Mouse (Mus musculus): ENCODE results near the gene Ifitm2. TPM values are rescaled to one million over a fixed set of nuclear protein-coding genes. Genes with fewer than 3 reads are reported as not detected.

Gene Ifitm2
- polyA plus RNA-seq (2015; fragmentation: Nextera tagmentation; extraction: Ambion mirVana): 126 and 142 TPM in 2 replicates

DNA sequence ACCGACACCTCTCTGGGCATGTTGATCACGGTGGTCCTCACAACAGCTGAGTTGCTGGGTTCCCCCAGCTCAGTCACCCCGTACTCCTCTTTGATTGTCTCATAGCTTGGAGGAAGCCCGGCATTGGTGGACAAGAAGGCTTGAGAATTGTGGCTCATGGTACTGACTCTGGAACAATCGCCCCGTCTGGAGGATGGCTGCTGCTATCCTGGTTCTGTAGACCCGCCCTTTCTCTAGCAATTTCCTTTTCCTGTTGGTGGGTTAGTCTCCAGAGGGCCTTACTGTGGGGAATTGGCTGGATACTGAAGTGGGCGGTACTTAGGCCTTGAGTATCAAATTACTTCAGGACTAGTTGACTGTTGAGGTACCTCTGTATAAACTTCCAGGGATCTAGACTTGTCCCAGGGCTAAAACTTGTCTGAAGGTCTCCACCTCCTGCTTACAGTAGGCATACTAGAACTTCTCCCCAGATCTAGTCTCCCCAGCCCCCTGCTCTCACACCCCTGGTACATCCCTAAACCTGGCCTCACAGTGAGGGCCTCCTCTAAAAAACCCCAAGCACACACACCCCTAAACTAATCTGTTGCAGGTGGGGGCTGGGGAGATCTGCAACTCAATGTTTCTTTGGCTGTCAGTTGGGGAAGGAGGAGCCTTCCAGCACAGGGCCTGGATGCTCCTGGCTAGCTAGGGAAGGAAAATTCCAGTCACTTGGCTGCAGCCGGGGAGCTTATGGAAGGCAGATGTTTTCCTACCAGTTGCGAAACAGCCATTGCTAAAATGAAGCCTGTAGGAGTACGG is at the start of gene Ifitm2, which contains the start of gene Gm45717:
Ifitm2 (minus strand) TSS at position 230 of the 798 bp plus-strand sequence.
Gm45717 (minus strand) TSS at position 180 of the 798 bp plus-strand sequence.
- Histone ChIP-seq H3K4me1 (peaks cover 12% of the 10 kb centered on the region), H3K36me3 (no peaks in the 10 kb centered on the region), H3K4me3 (peak within 1 kb of the TSS; percentile 33), H3K4me2 (replicated peaks) (peak within 1 kb of the TSS; percentile 38), H3K9ac (replicated peaks) (peak within 1 kb of the TSS; percentile 16), H3K27ac (replicated peaks) (no peak within 1 kb of the TSS), H3K27me3 (no peaks in the 10 kb centered on the region), H3K9me3 (no peaks in the 10 kb centered on the region)
- peak; percentile 53; the same call in 1 of the 2 replicates for ATAC-seq (replicated peaks)
- whole genome bisulfite sequencing: 29% methylated on average over 11 of the region's 11 CpGs

DNA sequence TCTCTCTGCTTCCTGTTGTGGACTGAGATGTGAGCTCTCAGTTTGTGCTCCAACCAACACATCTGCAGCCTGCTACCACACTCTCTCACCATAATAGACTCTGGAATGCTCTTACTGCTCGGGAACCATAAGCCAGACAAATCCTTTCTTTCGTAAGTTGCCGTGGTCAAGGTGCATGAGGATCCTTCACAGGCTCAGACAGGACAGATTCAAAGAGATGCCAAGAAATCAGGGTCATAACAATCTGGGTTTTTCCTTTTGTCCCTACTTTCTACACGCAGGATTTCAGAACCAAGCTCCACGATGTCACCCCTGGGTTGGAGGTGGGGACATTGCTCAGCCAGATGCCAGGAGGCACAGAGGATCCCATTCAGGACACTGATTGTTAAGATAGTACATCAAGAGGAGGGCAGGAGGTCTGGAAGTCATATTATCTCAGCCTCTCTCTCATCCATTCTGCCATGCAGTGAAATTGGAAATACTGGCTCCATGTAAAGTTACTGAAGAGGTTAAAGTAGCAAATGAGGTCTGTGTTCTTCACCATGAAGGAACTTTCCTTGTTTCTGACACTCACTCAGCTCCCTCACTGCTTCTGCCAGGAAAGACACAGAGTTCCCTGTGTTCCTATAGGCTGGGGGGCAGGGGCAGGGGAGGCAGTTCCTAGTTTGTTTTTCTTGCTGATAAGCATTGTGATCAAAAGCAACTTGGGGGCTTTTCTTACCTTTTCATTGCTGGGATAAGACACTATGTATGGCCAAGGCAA is 47.6 kb upstream of the Ifitm2 start:
- Histone ChIP-seq H3K9ac (replicated peaks) (no peak overlapping the region), H3K27ac (replicated peaks) (no peak overlapping the region), H3K4me2 (replicated peaks) (no peak overlapping the region), H3K9me3 (no peaks in the 10 kb centered on the region), H3K36me3 (no peaks in the 10 kb centered on the region), H3K27me3 (no peaks in the 10 kb centered on the region), H3K4me3 (no peak overlapping the region), H3K4me1 (no peaks in the 10 kb centered on the region)
- WGBS: 86% methylated on average over 5 of the region's 5 CpGs
- ATAC-seq (replicated peaks): no peak

DNA sequence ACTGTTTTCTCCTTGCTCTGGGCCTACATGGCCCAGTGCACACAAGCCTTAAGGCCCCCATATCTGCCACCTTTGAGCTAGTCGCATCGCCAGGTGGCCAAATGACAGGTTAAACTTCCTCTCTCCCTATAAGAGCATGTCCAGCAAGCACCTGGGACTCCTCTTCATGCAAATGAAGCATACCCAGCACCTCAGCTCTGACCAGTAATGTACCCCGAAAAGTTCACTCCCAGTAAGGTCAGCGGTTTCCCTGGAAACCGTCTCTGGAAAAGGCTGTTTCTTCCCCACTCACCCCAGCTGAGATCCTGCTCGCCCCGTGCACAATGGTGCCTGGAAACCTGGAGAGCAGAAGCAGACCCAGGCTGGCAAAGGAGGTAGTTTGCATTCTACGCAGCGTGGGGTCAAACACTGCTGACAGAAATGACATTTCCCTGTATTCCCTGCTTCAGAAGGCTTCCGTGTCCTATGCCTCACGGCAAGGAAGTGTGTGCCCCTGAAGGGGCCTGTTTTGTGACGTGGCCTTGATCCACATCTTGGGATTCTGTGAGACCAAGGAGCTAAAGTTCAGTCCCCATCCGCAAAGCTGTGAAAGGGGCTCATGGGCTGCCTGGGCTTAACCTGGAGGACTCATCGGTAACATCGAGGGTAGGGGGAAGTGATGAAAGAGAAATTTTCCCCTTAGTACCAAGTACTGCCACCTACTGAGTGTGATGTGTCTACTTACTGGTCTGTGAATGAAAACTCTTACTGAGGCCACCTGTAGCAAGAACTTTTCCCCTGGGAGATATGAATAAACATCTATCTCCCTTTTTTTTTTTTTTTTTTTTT is 45.3 kb upstream of the Ifitm2 start:
- ATAC-seq (replicated peaks): no peak
- Histone ChIP-seq H3K9me3 (no peaks in the 10 kb centered on the region), H3K4me3 (no peak overlapping the region), H3K4me1 (no peaks in the 10 kb centered on the region), H3K9ac (replicated peaks) (no peak overlapping the region), H3K36me3 (no peaks in the 10 kb centered on the region), H3K27me3 (no peaks in the 10 kb centered on the region), H3K27ac (replicated peaks) (no peak overlapping the region), H3K4me2 (replicated peaks) (no peak overlapping the region)
- WGBS: 80% methylated on average over 15 of the region's 15 CpGs

DNA sequence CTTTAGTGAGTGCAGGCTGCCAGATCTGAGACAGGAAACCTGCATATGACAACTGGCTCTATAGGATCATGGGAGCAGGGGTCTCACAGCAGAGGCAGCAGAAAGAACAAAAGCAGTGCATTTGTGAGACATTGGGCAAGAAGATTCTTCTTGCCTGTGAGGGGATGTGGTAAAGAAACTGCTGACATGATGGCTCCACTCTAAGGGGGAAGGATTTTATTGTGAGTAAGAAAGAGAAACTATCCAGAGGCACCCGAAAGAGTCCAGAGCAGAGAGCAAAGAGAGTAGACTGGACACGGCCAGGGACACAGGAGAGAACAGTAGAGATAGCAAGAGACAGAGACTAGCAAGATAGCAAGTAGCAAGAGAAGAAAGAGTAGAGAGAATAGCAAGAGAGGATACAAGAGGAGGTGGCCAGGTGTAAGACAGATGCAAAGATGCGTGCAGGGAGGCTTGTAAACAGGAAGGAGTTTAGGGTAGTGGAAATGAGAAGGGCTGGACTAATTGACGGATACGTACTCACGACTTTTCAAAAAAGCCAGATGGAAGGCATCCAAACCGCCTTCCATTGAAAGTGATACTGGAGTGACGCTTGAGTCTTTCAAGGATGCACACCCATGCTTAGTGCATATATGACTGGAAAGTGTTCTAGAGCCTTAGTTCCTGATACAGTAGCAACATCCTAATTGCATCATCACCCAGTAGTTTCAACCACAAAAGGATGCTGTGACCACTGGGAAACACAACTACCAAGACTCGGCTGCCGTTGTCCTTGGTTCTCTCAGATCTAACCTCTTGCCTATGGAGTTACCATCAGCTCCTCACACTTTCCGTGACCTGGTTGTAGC is 43.3 kb upstream of the Ifitm2 start:
- no peak overlapping the region for H3K27ac ChIP-seq (replicated peaks)
- 87% methylated on average over 11 of the region's 11 CpGs for WGBS
- no peak overlapping the region for H3K9ac ChIP-seq (replicated peaks)
- no peak overlapping the region for H3K4me2 ChIP-seq (replicated peaks)
- no peaks in the 10 kb centered on the region for H3K9me3 ChIP-seq
- no peak overlapping the region for H3K4me3 ChIP-seq
- no peaks in the 10 kb centered on the region for H3K36me3 ChIP-seq
- ATAC-seq (replicated peaks): no peak
- no peaks in the 10 kb centered on the region for H3K4me1 ChIP-seq
- H3K27me3 ChIP-seq: no peaks in the 10 kb centered on the region

DNA sequence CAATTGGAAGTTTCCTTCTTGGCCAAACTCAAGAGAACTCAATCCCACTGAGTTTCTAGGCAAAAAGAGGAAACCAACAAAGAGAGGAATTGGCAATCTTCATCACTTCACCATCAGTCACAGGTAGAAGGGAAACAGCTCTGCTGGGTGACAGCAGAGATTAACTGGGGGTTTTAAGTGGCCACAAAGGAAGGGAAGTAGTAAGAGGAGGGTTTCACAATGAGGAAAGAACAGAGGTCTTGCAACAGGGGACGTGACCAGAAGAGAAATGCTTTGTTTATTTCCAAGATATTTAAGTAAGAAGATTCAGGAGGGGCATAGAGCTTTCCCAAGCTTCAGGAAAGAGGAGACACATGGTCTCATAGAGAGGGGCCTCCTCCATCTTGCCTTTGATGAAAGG is 42.0 kb upstream of the Ifitm2 start:
- Histone ChIP-seq H3K4me3 (no peak overlapping the region), H3K27me3 (no peaks in the 10 kb centered on the region), H3K4me1 (no peaks in the 10 kb centered on the region), H3K9me3 (no peaks in the 10 kb centered on the region), H3K4me2 (replicated peaks) (no peak overlapping the region), H3K36me3 (no peaks in the 10 kb centered on the region), H3K27ac (replicated peaks) (no peak overlapping the region), H3K9ac (replicated peaks) (no peak overlapping the region)
- no peak for ATAC-seq (replicated peaks)
- 59% methylated on average over 1 of the region's 1 CpGs for WGBS

DNA sequence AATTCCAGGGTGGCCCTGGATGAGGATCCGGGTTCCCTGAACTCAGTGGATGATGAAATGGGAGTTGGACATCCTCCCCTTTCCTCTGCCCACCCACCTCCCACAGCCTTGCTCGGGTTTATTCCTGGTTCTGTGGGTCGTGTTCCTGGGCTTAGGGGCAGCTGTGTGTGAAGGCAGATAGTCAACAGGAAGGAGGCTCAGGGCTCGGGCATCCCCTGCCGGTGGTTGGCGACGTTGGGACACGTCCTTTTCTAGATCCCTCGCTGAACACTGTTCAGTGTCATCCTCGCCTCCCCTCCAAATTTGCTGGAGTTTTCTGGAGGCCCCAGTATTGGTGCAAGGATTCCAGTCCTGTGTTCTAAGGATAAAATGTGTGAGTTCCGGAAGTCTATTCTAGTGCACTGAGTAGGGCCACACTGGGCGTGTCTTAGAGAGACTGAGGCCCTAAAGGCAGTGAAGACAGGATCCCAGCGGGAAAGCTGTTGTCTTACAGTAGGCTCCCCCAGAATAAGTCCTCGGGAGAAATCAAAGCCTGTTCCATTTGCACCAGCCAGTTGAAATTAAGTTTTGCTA is 35.4 kb upstream of the Ifitm2 start:
- no peak overlapping the region for H3K4me2 ChIP-seq (replicated peaks)
- no peaks in the 10 kb centered on the region for H3K4me1 ChIP-seq
- H3K36me3 ChIP-seq: no peaks in the 10 kb centered on the region
- WGBS: 91% methylated on average over 14 of the region's 14 CpGs
- no peaks in the 10 kb centered on the region for H3K9me3 ChIP-seq
- ATAC-seq (replicated peaks): no peak
- H3K9ac ChIP-seq (replicated peaks): no peak overlapping the region
- H3K27ac ChIP-seq (replicated peaks): no peak overlapping the region
- no peak overlapping the region for H3K4me3 ChIP-seq
- H3K27me3 ChIP-seq: no peaks in the 10 kb centered on the region

DNA sequence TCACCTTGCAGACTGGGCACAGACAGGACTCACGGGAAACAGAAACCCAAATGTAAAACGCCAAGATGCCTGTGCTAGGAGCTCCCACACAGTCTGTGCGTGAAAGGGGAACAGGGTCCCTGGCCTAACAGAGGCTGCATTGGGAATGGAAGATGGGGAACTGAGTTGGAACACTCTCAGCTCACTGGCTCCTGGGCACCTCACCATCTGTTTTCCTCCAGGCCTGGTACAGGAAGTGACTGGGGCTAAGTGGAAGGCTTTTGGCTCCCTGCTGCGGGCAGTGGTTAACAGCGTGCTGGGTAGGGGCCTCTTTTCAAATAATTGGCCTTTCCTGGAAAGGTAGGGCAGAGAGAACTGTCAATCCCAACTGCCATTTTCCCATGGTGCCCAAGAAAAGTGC is 34.8 kb upstream of the Ifitm2 start:
- Histone ChIP-seq H3K27ac (replicated peaks) (no peak overlapping the region), H3K4me1 (no peaks in the 10 kb centered on the region), H3K9me3 (no peaks in the 10 kb centered on the region), H3K9ac (replicated peaks) (no peak overlapping the region), H3K36me3 (no peaks in the 10 kb centered on the region), H3K4me2 (replicated peaks) (no peak overlapping the region), H3K4me3 (no peak overlapping the region), H3K27me3 (no peaks in the 10 kb centered on the region)
- 72% methylated on average over 5 of the region's 5 CpGs for WGBS
- no peak for ATAC-seq (replicated peaks)

DNA sequence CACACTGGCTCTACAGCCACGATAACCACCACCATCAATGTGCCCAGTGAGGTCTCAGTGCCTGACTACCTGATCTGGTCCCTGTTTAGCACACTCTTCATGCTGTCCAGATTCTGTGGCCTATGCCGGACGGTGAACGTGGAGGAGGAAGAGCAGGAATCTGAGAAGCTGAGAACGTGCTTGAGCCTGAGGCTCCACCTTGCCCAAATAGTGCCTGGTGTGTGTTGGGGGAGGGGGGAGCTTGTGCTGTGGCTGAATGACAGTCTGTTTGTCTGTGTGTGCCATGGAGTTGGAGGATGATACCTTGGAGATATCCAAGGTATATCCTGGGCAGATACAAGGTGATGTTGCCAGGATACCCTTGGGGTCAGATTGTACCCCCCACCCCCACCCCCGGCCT is 34.4 kb upstream of the Ifitm2 start:
- no peak overlapping the region for H3K9ac ChIP-seq (replicated peaks)
- H3K27ac ChIP-seq (replicated peaks): no peak overlapping the region
- no peak overlapping the region for H3K4me2 ChIP-seq (replicated peaks)
- H3K4me3 ChIP-seq: no peak overlapping the region
- no peaks in the 10 kb centered on the region for H3K9me3 ChIP-seq
- 77% methylated on average over 6 of the region's 6 CpGs for WGBS
- ATAC-seq (replicated peaks): no peak
- no peaks in the 10 kb centered on the region for H3K4me1 ChIP-seq
- no peaks in the 10 kb centered on the region for H3K27me3 ChIP-seq
- H3K36me3 ChIP-seq: no peaks in the 10 kb centered on the region

DNA sequence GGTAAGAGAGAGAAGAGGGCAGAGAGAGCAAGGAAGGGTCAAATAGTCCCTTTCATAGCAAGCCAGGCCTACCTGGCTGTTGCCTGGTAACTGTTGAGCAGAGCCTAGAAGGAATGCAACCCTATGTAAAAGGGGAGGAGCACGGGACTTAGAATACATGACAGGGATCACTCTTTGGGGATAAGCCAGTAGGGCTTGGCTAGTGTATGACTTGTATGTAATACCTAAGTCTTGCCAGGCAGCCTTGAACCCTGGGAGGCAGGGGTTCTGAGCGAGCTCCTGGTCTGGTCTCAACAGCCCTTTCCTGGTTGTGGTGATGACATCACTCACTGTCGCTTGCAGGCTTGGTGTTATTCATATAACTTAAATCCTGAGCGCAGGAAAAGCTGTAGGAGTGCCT is 33.2 kb upstream of the Ifitm2 start:
- no peaks in the 10 kb centered on the region for H3K9me3 ChIP-seq
- H3K27me3 ChIP-seq: no peaks in the 10 kb centered on the region
- no peak overlapping the region for H3K4me2 ChIP-seq (replicated peaks)
- no peaks in the 10 kb centered on the region for H3K4me1 ChIP-seq
- WGBS: 80% methylated on average over 4 of the region's 4 CpGs
- no peaks in the 10 kb centered on the region for H3K36me3 ChIP-seq
- no peak overlapping the region for H3K4me3 ChIP-seq
- no peak for ATAC-seq (replicated peaks)
- no peak overlapping the region for H3K9ac ChIP-seq (replicated peaks)
- H3K27ac ChIP-seq (replicated peaks): no peak overlapping the region

DNA sequence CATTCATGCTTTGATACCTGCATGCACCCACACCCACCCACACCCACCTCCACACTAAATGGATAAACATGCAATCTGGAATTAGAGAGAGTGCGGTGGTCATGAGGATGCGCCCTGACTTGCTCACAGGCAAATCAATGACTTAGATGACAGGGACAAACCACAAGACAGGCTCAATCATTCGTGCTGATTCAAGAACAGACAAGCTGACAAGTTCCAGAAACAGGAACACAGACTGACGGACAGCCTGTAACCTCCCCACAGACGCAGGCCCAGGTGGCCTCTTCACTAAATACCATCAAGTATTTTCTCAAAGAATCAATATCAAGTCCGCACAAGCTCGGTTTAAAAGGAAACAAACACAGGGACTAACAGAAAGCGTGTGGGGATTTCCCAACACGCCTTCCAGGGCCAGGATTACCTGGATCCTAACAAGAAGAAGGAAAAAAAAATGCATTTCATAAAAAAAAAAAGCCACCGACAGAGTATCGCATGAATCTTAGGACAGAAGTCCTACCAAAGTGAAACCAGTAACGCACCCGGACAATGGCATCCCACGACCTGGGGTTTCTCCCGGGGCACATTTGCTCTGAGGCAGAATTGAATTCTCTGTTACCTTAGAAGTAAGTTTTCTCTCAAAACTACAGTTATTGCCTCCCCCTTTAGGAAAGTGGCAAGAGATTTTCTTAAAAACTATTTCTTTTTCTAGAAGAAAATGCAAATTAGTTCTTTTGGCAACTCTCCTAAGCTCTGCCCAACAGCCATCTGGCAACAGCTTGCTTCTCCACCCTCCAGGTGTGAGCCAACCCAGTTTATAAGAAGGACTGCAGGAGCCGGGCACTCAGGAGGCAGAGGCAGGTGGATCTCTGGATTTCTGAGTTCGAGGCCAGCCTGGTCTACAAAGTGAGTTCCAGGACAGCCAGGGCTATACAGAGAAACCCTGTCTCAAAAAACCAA is 31.7 kb upstream of the Ifitm2 start:
- Histone ChIP-seq H3K4me3 (no peak overlapping the region), H3K36me3 (no peaks in the 10 kb centered on the region), H3K27ac (replicated peaks) (no peak overlapping the region), H3K9me3 (no peaks in the 10 kb centered on the region), H3K9ac (replicated peaks) (no peak overlapping the region), H3K4me2 (replicated peaks) (no peak overlapping the region), H3K4me1 (no peaks in the 10 kb centered on the region), H3K27me3 (no peaks in the 10 kb centered on the region)
- no peak for ATAC-seq (replicated peaks)
- WGBS: 86% methylated on average over 17 of the region's 17 CpGs
